Mouse (Mus musculus) heart, embryonic 12.5 days (tissue): Measurements from ENCODE around the gene Corin. TPM values are rescaled to one million over a fixed set of nuclear protein-coding genes. Genes with fewer than 3 reads are reported as not detected.

Source experiments
- ATAC-seq: fragments of 200-750 bp; cut with Nextera tagmentation; 2 replicates; pipeline ENCODE4 v1.8.0; 2017; ENCODE audit warnings: moderate TSS enrichment, moderate library complexity; ENCODE audit not compliant: insufficient number of reproducible peaks, low FRiP score
- H3K27ac ChIP-seq: fragments of 300-500 bp; sonication (generic); 2 replicates; pipeline ENCODE4 v1.5.1; 2016; ENCODE audit warnings: mild to moderate bottlenecking, moderate library complexity; ENCODE audit not compliant: poor library complexity, severe bottlenecking
- H3K27me3 ChIP-seq: fragments of 300-500 bp; sonication (generic); replicated peaks from 2 replicates; pipeline ENCODE4 v1.6.1; 2016; ENCODE audit warnings: mild to moderate bottlenecking, moderate library complexity
- H3K36me3 ChIP-seq: fragments of 300-500 bp; sonication (generic); 2 replicates; pipeline ENCODE4 v1.6.1; 2016; ENCODE audit warnings: mild to moderate bottlenecking, moderate library complexity
- H3K4me1 ChIP-seq: fragments of 300-500 bp; sonication (generic); replicated peaks from 2 replicates; pipeline ENCODE4 v1.6.1; 2016; ENCODE audit warnings: mild to moderate bottlenecking
- H3K4me2 ChIP-seq: fragments of 300-500 bp; sonication (generic); 2 replicates; pipeline ENCODE4 v1.6.1; 2016; ENCODE audit warnings: mild to moderate bottlenecking, moderate library complexity
- H3K4me3 ChIP-seq: fragments of 300-500 bp; sonication (generic); 2 replicates; pipeline ENCODE4 v1.5.1; 2016; ENCODE audit warnings: mild to moderate bottlenecking
- H3K9ac ChIP-seq: fragments of 300-500 bp; sonication (generic); 2 replicates; pipeline ENCODE4 v1.6.1; 2016; ENCODE audit warnings: mild to moderate bottlenecking, moderate library complexity
- H3K9me3 ChIP-seq: fragments of 300-500 bp; sonication (generic); replicated peaks from 2 replicates; pipeline ENCODE4 v1.6.1; 2016; ENCODE audit warnings: mild to moderate bottlenecking, moderate library complexity
- WGBS: fragments of 180-500 bp; shearing (Covaris S2); methylation state at CpG from one replicate; pipeline ENCODE4 v1.1.7; 2016; 5-methylcytosine and 5-hydroxymethylcytosine counted together
- polyA plus RNA-seq: library from polyadenylated mRNA; unstranded; fragments of >200 nt; fragmentation: Nextera tagmentation; extraction: Ambion mirVana; gene quantifications from 2 replicates; pipeline ENCODE4 v1.2.1, GENCODE M21; 2016

The Corin gene
- polyA plus RNA-seq, 1 experiment from 2014 or later: 26.2 TPM

GRCm38 (mm10) chr5:72258409-72259297, 245.6 kb downstream of the Corin start:
- H3K9ac ChIP-seq: peak overlapping the region; percentile 15; the same call in 1 of the 2 replicates
- no peaks in the 10 kb centered on the region for H3K9me3 ChIP-seq
- no peak overlapping the region for H3K4me3 ChIP-seq
- H3K4me1 ChIP-seq: peaks cover 19% of the 10 kb centered on the region
- peak; percentile 36; the same call in 1 of the 2 replicates for ATAC-seq
- H3K4me2 ChIP-seq: peak overlapping the region; percentile 32
- peaks cover 18% of the 10 kb centered on the region for H3K36me3 ChIP-seq
- WGBS: 49% methylated on average over 17 of the region's 17 CpGs
- H3K27me3 ChIP-seq: no peaks in the 10 kb centered on the region
- no peak overlapping the region for H3K27ac ChIP-seq

- H3K36me3 ChIP-seq: peaks cover 21% of the 10 kb centered on the region
- H3K27me3 ChIP-seq: no peaks in the 10 kb centered on the region
- no peaks in the 10 kb centered on the region for H3K9me3 ChIP-seq
- no peak overlapping the region for H3K4me2 ChIP-seq
- no peak overlapping the region for H3K4me3 ChIP-seq
- no peak overlapping the region for H3K27ac ChIP-seq
- H3K9ac ChIP-seq: no peak overlapping the region
- 78% methylated on average over 10 of the region's 10 CpGs for WGBS
- peaks cover 19% of the 10 kb centered on the region for H3K4me1 ChIP-seq
- no peak for ATAC-seq
These were observed 247.2 kb downstream of the Corin start for GRCm38 (mm10) chr5:72257084-72257483.

GRCm38 (mm10) chr5:72254958-72255357, 249.3 kb downstream of the Corin start:
- peaks cover 10% of the 10 kb centered on the region; the same call in 1 of the 2 replicates for H3K36me3 ChIP-seq
- no peak overlapping the region for H3K9ac ChIP-seq
- peak; percentile 29; the same call in 1 of the 2 replicates for ATAC-seq
- no peaks in the 10 kb centered on the region for H3K27me3 ChIP-seq
- whole genome bisulfite sequencing: 77% methylated on average over 10 of the region's 10 CpGs
- H3K9me3 ChIP-seq: no peaks in the 10 kb centered on the region
- H3K4me2 ChIP-seq: no peak overlapping the region
- no peak overlapping the region for H3K4me3 ChIP-seq
- peaks cover 19% of the 10 kb centered on the region for H3K4me1 ChIP-seq
- no peak overlapping the region for H3K27ac ChIP-seq

- ATAC-seq: no peak
- WGBS: 64% methylated on average over 1 of the region's 1 CpGs
- Histone ChIP-seq H3K27me3 (no peaks in the 10 kb centered on the region), H3K27ac (no peak overlapping the region), H3K9ac (no peak overlapping the region), H3K9me3 (no peaks in the 10 kb centered on the region), H3K4me1 (no peaks in the 10 kb centered on the region), H3K4me2 (no peak overlapping the region), H3K4me3 (no peak overlapping the region), H3K36me3 (peaks cover 22% of the 10 kb centered on the region)
These were observed 254.1 kb downstream of the Corin start for GRCm38 (mm10) chr5:72250180-72250579.

Other genes starting within 250 kb of the Corin start
- gene Nfxl1, start 55.2 kb upstream of the Corin start, polyA plus RNA-seq: 16.8 and 17.6 TPM in 2 replicates
- gene Zar1, start 76.8 kb upstream of the Corin start, polyA plus RNA-seq: 0.27 and 0.35 TPM in 2 replicates
- gene Gm5868, start 83.1 kb upstream of the Corin start, polyA plus RNA-seq: not detected in 2 replicates
- not detected in 2 replicates for gene Cnga1, start 139.8 kb upstream of the Corin start, polyA plus RNA-seq
- gene Nipal1, start 143.3 kb upstream of the Corin start, polyA plus RNA-seq: 0.24 TPM in 1 of 2 replicates, not detected in the other
- not detected in 2 replicates for gene Txk, start 248.3 kb upstream of the Corin start, polyA plus RNA-seq